Mouse (Mus musculus): ENCODE data around the gene Hook2.

The Hook2 gene

DNA sequence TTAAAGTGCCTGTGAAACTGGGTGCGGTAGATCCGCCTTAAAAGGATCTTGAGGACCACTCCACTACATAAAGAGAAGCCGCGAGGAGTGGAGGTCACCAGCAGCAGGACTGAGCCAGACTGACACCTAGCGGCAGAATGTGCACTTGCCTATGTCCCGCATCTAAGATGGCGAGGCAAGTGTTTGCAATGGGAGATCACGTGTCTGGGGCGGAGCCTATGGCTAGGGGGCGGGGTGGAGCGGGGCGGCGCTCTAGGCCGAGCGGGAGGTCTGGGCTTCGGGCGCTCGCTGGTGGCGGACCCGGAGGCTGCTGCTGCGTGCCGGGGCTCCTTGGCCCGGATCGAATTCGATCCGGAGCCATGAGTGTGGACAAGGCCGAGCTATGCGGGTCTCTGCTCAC, at the start of gene Hook2:
TSS of gene Hook2 (plus strand) at position 255 of the 400 bp plus-strand sequence.
- peak; percentile 98 to 99 for DNase-seq

DNA sequence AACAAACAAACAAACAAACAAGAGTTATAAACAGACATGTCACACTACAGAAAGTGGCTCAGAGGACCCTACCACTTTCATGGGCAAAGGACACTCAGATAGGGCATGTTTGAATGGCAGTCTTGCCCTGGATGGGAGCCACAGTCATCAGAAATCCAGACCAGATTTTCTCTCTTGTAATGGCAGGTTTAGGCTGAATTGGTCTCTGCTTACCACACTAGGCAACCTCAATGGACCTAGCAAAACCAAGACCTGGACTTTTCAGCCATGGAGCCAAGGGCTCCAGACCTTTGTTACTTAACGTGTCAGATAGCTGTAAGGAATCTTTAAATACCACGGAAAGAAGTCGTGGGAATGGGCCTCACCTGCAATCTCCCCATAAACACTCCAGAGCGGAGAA, 46.7 kb upstream of the Hook2 start:
- DNase-seq: no peak

DNA sequence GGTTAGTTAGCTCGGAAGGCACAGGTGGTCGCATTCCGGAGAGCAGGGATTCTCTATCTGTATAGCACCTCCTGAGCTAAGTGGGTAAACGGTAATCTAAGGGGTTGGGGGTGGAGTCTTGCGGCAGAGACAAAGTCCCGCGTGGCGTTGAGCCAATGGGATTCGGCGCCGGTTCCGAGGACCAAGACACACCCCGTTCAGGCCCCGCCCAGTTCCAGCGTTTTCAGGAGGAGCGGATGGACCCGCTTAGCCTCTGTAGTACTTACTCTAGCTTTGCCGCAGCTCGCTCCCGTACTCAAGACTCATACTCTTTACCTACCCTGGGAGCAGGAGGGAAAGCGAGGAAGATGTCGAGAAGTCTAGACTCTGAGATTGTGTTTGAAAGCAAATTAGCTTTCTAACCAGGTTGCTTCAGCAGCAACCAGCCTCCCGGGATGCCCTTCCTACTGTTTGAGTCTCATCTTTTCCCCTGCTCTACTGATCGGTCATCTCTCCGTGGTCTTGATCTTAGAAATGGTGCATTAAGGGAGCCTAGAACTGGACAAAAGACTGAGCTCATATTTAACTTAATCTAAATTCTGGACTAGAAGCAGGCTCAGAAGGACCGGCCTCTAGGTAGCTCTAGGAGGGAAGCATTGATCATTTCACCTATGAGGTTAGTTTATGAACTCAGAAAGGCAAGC, 45.8 kb upstream of the Hook2 start:
- peak in 1 of 2 experiments; percentile 46 for DNase-seq

DNA sequence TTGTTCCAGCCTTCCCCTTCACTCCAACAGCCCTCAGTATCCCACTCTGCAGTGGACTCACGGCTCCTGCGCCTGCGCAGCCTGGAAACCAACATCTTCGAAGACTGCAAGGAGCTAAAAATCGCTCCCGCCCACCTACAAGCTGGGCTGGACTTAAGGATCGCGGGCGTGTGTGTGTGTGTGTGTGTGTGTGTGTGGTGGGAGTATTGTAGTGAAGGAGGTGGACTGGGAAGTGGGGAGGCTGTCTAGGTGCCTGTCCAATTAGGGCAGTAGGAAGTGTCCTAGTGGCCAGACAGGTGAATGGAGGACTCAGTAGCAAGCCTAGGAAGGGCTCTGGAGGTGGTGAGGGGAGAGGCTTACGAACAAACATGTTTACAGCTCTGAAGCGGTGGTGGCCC, 45.2 kb upstream of the Hook2 start:
- no peak for DNase-seq

DNA sequence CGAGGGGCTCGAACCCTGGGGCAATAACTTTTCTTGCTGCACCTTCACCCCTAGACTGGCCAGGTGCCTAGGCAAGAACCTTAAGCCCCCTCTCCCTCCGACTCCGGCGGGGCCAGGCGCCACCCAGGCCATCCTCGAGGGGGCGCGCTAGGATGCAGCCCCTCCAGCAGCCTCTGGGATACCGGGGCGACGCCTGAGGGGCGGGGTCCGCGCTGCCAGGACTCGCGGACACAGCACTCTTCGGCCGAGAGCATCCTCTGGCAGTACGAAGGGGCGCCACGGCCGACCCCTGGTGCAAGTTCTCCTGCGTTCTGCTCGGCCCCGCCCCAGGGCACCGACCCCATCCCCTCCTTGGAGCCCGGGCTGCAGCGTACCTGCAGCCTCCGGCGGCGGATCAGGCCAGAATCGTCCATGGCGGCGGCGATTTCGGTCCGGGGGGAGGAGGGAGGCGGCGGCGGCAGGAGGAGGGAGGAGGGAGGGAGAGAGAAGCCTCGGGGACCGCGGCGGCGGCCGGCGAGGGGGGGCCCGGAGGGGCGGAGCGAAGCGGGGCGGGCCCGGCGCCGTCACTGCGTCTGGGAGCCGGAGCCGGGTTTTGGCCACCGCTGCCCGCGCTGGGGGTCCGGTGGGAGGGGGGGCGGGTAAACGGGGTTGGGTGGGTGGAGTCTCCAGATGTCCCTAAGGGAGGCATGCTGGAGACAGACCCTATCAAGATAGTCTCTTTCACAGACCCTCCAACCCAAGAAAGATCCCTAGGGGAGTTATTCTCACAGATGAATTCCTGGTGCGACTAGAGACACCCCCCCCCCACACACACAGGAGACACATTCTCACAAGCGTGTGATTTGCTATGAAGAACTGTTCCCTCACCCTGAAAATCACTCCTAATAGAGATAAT, 44.5 kb upstream of the Hook2 start:
- no peak for DNase-seq

DNA sequence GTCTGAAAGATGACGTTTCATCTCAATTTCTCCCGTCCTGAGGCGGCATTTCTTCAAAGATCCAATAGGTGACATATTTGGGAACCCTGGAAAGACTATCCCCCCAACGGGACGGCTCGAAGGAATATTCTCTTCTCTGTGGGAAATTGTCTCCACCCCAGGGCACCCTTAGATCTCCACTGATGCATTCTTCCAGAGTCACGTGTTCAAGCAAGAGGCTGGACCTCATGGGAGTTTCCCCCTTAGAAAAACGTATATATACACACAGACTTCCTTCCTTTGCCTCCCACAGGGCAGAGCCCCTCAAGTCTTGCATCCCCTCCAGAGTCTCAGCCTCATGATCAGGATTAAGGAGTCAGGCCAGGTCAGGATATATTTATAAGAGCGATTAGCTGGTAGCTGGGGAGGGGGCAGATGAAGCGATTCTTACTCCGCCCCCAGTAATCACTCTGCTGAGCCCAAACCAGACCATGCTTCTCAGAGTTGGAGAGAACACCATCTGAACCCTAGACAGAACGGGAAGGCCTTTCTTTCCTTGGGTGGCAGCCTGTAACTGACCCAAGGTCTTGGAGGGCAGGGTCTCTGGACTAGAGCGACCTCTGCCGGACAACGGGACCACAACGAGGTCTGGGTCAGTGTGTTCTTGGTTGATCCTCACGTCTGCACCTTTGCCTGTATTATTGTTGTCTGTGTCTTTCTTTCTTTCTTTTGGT, 43.7 kb upstream of the Hook2 start, which contains the start of gene Rtbdn:
TSS of gene Rtbdn (plus strand) at position 464 of the 713 bp plus-strand sequence.
- no peak for DNase-seq

DNA sequence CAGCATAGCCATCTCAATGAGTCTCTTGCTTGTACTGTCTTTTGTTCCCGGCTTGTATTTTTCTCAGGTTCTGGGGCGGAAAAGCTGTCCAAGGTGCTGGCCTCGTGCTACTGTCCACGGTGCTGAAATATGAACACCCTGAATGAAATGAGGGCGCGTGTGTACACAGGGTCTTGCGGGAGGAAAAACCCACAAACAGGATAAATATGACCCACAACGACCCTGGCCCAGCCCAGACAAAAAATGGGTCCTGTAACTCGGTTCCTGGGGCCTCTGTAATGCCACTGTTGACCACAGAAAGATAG, 43.2 kb upstream of the Hook2 start:
- DNase-seq: peak; percentile 44 to 60

DNA sequence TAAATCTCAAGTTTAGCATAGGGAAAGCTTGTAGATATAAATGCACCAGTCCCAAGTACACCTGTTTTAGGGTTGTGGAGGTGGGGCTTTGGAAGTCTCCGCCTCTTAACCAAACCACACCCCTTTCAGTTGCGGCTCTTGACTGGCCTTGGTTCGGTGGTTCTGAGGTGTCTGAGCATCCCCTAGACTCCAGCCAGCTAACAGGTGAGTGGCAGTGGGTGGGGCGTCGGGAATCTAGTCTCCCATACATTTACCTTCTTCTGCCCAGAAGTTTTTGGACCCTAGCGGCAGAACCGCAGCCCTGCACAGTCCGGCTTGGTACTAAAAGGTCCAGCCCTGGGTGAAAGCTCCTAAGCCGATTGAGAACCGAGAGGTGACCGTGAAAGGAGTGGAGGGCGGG, 40.6 kb upstream of the Hook2 start:
- DNase-seq: no peak

DNA sequence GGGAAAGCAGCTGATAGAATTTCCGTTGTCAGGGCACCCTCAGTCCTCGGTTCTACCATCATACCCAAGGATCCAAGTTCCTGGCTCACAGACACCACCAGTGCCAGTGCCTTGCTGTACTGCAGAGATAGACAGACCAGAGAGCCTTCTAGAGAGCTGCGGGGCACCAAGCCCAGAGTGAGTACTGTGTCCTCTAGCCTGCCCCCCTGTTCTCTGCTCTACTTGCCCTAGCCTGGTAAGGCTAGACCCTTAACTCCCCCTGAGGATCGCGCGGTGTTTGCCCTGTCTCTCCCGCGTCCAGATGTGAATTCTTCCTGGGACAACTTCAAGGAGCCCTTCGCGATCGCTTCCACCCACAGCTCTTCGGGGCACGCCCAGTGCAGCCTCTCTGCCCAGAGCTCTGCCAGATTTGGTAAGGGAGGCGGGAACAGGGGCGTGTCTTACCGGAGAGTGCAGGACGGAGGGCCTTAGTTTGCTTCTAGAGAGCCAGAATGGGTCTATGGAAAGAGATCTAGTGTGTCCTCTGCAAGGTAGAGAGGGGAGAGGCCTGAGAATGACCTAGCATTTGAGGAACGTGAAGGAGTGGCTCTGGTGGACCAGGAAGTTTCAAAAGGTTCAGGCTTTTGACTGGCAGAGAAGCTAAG, 37.7 kb upstream of the Hook2 start:
- peak; percentile 60 to 64 for DNase-seq

DNA sequence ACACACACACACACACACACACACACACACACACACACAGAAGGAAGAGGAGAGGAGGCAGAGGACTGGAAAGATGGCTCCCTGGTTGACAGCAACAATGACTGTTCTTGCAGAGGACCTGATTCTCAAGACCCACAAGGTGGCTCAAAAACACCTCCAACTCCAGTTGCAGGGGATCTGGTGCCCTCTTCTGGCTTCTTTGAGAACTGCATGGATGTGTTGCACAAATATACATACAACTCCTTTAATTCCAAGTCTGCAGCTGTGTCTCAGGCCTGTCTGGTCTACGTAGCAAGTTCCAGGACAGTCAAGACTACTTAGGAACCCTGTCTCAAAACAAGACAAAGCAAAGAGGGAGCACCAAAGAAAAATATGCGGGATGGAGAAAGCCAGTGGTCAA, 33.6 kb upstream of the Hook2 start:
- DNase-seq: peak in 1 of 2 experiments; percentile 76

DNA sequence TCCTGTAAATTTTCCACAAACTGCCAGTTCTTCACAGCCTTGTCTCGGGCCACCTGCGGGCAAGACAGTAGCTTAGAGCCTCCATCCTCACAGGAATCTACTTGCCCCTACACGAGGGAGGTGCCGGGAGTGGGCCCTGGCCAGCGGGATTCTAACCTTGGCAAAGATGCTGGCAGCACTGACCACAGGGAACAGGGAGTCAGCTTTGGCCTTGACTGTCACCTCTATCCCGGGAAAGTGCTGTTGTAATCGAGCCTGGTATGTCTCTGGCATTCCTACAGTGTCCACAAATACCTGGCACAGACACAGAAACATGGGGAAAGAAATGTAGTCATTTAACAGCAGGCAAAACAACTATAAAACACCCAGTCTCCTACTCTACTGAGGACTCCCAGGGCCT, 30.6 kb upstream of the Hook2 start:
- DNase-seq: no peak

DNA sequence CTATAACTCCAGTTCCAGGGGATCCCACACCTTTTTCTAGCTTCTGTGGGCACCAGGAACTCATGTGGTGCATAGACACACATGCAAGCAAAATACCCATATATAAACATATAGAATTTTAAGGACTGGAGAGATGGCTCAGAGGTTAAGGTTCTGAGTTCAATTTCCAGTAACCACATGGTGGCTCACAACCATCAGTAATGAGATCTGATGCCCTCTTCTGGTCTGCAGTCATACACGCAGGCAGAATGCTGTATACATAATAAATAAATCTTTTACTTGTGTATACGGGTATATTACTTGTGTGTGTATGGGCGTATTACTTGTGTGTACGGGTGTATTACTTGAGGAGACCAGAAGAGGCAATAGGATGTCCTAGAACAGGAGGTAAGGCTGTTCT, 26.5 kb upstream of the Hook2 start:
- DNase-seq: no peak

DNA sequence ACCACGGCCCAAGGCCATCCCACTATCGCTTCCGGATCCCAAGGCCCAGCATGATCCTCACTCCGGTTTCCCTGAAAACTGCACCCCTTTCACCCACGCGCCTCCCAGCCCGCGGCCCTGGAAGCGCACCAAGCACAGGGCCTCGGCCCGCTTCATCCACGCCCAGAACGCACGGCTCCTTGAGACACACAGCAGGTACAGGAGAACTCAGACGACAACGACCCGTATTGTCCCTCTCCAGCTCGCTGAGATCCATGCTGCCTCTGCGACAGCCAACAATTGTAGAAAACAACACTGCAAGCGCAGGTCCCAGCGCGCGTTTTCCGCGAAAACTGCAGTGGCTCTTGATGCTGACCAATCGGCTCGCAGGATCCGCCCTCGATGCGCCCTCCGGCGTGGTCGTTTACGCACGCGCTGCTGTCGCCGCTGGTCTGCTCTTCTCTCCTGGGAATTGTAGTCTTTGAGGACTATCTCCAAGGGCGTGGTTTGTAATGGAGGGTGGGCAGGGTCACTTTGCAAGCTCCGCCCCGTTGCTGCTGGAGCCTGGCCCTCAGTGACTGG, 24.6 kb upstream of the Hook2 start:
- DNase-seq: peak; percentile 95 to 97

DNA sequence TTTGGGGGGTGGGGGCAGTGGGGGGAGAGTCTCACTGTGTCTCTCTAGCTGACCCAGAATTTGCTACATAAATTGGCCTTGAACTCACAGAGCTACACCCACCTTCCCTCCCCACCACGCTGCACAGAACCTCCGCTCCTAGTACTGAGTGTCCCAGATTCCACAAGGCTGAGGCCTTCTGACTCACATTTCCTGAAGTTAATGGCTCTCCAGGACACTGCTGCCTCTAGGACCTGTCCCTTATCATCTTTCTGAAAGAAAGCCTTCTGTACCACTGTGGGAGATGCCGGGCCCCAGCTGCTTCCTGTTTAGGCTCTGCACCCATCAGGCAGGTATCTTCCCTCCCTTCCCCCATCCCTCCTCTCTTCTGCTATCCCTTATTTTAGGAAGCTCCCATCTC, 23.8 kb upstream of the Hook2 start:
- DNase-seq: no peak

DNA sequence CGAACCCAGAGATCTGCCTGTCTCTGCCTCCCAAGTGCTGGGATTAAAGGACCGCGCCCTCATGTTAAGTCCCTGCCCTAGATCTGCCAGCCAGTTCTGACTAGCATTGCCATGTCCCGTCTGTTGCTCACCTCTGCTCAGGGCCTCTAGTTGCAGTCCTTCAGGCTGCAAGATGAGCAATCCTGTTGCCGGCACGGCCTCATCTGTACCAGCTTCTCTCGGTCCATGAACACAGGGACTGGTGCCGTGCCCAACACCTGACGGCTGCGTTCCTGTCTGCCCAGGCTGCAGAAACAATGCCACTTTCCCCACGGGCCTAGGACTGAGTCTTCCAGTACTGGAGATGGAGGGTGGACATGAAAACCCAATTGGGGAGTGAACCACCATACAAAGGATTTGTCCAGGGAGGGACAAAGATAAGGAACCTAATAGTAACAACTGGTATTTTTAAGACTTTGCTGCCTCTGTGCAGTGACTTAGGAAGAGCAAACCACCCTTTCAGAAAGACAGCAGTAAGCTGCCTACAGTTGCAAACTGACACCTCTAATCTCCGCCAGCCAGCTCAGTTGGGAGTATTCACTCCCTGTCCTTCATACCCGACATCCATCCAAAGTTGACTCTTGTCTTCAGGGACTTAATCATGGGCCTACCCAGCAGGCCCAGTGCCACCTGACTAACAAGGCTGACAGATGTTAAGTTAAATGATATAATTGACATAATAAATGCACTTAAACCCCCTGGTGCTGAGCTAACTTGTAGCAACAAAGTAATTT, 22.7 kb upstream of the Hook2 start:
- DNase-seq: no peak

DNA sequence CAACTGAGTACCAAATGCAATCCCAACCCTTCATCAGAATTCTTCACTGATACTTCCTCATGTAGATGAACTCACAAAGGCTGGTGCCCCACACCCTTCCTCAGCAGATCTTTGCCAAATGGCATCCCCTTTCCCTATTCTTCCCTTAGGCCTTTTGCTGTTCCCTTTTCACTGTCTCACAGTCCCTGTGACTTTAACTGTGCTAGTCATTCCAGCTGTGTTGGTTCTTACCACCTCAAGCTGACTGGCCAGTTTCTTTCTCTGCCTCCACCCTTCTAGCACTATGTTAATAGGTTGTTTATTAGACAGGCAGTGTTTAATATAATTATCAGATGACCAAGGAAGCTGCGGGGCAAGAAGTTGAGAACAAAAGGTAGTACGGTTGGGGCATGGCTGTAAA, 21.8 kb upstream of the Hook2 start:
- DNase-seq: no peak

DNA sequence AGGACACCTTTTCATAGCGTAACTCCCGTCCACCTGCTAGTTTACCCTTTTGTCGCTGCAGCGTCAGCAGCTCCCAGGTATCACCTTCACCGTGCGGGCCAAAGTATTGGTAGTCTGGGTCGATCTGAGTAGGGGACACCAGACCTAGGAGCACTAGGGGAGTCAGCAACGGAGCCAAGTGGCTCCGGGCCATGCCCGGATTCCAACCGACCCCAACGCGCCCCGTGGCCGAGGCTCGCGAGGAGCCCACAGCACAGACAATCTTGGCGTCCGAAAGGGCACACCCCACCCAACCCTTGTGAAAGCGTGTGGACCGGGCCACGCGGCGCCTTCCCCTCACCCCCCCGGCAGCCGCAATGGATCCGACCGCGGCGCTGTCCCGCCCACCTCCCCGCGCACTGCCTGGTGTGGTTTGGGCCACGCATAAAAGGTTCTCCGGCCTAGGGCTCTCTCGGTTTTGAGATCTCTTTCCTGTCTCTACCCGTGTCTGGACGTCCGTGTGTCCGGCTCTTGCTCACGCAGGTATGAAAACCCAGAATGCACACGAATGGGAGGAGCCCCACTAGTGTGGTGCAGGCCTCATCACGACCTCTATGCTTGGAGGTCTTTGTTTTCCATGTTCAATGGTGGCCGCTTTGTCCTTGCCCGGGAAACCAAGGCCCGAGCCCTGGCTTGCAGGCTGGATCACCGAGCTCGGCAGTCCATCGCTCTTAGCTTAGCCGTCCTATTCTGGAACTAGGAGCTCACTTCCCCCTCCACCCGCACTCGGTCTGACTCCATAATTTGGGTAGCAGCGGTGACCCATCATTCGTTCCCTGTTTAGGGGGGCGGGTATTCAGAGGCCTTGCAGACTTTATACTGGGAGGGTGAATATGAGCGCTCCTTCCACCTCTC, 20.9 kb upstream of the Hook2 start, which contains the start of the genes Gm49661, Prdx2 and Rnaseh2a:
TSS of gene Gm49661 (minus strand) at position 193 of the 894 bp plus-strand sequence.
TSS of gene Prdx2 (plus strand) at position 347 of the 894 bp plus-strand sequence.
TSS of gene Rnaseh2a (minus strand) at position 527 of the 894 bp plus-strand sequence.
- peak; percentile 84 to 85 for DNase-seq

DNA sequence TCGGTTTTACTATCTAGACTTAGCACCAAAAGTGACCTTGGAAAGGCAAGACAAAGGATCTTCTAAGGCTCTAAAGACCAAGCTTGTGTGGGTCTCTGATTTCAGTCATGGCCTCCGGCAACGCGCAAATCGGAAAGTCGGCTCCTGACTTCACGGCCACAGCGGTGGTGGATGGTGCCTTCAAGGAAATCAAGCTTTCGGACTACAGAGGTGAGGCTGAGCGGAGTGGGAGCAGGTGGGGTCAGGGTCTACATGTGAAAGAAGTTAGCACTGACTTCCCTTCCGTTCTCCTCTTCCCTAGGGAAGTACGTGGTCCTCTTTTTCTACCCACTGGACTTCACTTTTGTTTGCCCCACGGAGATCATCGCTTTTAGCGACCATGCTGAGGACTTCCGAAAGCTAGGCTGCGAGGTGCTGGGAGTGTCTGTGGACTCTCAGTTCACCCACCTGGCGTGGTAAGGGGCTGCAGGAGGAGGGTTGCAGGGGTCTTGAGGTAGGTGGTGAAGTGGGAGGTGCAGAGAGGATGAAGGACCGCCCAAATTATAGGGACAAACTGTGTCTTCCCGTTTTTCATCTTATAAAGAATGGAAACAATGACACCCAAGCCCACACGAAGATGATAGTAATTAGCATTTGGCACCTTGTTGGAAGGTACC, 20.1 kb upstream of the Hook2 start:
- no peak for DNase-seq

DNA sequence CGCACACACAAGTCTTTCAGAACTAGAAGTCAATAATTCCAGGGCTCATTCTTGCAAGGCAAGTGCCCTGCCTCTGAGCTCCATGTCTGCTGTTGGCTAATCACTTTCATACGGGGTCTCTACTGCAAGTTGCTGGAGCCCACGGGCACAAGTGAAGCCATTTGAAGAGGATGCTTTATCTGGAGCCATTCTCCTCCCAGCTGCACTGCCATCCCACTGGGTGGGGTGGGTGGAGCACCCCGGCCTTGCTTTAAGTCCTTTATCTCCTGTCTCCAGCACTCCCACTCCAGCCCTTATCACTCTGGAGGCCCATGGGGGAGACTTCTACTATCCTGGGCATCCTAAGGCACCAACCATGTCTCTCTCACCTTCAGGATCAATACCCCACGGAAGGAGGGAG, 19.5 kb upstream of the Hook2 start:
- DNase-seq: no peak

DNA sequence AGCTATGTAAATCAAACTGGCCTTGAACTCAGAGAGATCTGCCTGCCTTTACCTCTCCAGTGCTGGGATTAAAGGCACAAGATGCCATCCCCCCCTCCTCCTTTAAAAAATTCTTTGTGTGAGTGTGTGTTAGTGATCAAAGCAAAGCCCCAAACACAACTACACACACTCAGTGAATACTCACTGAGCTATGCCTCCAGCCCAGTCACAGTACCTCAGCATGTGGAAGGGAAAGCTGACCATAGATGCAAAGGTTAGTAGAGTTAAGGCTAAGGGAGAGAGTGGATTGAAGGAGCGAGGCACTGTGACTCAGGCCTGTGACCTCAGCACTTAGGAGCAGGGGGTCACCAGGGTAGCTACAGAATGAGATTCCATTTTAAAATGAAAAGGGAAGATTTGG, 17.3 kb upstream of the Hook2 start:
- no peak for DNase-seq

All from lung, postnatal 4 days (tissue).